Mouse (Mus musculus): ENCODE measurements around the gene Gucd1. TPM values are rescaled to one million over a fixed set of nuclear protein-coding genes. Genes with fewer than 3 reads are reported as not detected.
"Not testable (repeated sequence)": the region's sequence is repeated elsewhere in the genome, so short reads cannot be mapped to it uniquely, and the experiment has no call there.

Gucd1 gene
- polyA plus RNA-seq, 1 experiment = 95.7 TPM

DNA sequence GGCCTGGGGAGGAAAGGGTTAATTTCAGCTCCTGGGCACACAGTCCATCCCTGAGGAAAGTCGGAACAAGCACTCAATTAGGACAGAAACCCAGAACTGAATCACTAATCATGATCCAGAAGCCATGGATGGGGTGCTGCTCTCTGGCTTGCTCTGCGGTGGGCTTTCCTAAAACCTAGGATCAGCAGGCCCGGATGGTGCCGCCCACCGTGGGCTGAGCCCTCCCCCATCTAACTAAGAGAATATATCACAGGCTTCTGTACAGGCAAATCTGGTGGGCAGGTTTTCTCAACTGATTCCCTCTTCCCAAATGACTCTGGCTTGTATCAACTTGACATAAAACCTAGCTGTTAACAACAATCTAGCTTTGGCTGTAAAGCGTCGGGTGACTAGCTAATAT lies 30.1 kb upstream of the Gucd1 start:
- 35% methylated on average over 7 of the region's 7 CpGs for WGBS
- no peak for DNase-seq (ENCODE audit: low read depth, low spot score)

DNA sequence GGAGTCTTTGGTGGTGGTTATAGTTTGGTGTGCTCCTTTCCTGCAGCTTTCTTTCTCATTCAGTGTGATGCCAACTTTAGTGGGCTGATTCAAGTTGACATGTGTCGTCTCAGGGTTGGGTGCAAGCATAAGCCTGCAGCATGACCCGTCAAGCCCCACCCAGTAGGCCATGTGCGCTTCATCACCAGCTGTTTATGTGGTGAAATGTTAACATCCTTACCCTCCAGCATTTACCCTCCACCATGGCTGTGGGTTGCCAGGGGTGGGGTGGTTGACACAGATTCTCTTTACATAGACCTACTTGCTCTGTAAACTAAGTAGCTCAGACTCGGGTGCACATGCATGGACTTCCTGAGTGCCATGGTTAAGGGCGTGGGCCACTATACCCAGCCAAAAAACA lies 18.4 kb upstream of the Gucd1 start:
- 76% methylated on average over 5 of the region's 5 CpGs for WGBS
- DNase-seq (ENCODE audit: low read depth, low spot score) = no peak

DNA sequence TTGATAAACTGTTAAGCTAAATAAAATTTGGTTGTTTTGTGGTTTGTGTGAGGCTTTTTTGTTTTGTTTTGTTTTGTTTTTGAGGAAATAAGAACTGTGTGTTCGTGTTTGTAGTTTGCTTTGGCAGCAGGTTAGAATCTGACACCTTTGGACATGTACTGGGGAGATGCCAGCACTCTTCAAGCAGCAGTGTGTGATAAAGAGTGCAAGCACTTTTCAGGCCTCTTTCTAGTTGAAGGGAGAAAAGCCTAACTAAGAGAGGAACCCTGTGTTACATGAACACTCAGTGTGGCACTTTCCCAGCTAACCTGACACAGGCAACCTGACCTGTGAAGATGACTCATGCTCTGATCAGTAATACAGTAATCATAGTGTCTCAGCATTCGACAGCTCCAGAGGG lies 17.7 kb upstream of the Gucd1 start:
- WGBS = 71% methylated on average over 2 of the region's 2 CpGs
- DNase-seq (ENCODE audit: low read depth, low spot score) = no peak

DNA sequence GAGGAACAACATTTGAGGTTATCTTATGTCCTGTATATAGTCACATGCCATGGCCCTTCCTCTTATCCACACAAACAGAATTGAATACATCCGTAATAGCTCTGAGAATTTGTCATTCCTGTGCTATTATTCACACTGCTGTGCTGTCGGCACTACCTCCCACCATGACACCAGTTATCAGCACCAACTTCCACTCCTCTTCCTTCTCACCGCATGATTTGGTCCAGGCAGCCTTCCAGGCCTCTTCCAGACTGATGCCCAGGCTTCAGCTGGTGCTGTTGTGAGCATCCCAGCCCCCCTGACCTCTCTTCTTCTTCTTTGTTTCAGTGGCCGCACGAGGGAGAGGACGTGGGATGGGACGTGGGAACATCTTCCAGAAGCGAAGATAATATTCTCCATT lies 17.2 kb upstream of the Gucd1 start:
- WGBS = 90% methylated on average over 8 of the region's 8 CpGs
- no peak for DNase-seq (ENCODE audit: low read depth, low spot score)

DNA sequence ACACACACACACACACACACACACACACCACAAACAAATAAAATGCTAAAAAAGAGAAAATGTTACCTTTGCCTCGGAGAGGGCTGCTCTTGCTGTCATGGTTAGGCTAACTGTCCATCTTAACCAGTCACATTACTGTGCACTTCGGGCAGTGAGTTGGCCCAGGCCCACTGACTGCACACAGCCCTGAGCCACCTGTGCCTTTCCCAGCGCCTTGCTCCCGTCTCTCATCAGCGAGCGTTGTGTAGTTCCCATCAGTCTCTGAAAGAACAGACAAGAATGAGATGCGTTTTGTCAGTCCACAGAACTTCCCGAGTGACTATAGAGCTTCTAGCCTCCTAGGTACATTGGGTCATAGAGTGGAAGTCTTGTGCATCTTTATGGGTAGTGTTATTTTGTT lies 16.4 kb upstream of the Gucd1 start:
- no peak for DNase-seq (ENCODE audit: low read depth, low spot score)
- WGBS = 92% methylated on average over 8 of the region's 8 CpGs

DNA sequence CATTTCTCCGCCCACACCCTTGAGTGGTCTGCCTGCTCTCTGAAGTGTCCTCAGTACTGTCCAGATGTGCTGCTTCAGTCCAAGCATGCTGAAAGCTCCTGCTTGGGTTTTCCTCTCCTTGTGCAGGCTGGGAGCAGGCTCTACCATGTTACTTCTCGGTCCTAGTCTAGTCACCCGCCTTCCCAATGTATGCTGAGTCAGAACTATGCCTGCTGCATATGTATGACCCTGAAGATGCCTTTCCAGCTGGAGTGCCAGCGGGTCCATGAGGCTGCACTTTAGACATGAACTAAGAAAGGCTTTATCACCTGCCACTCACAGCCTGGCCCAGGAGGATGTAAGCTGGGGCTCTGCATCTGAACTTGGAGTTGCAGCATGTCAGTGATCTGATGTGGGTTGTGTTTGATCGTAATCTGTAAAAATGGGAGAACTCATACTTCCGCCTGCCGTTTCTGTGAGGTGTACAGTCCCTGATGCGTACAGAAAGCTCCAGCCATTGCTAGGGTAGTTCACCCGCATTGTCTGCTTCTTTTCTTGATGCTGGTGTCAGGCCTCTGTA lies 13.8 kb upstream of the Gucd1 start:
- no peak for DNase-seq (ENCODE audit: low read depth, low spot score)
- 91% methylated on average over 9 of the region's 9 CpGs for WGBS

DNA sequence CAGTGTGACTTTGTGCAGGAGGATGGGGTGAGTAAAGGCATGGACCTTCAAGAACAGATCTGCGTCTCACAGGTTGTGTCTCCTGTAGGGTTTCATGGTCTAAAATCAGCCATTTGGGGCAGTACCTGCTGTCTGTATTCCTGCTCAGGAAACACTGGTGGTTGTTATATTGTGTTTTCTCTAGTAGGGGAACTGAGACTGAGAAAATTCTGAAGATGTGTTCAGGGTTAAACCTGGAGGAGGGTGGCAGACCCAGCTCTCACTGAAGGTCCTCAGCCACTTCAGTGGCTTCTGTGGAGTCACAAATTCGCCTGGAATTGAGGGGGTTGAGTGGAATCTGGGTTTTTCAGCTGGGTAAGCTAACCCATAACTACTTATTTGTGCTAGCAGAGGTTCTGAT lies 12.6 kb upstream of the Gucd1 start:
- WGBS = 82% methylated on average over 2 of the region's 2 CpGs
- no peak for DNase-seq (ENCODE audit: low read depth, low spot score)

DNA sequence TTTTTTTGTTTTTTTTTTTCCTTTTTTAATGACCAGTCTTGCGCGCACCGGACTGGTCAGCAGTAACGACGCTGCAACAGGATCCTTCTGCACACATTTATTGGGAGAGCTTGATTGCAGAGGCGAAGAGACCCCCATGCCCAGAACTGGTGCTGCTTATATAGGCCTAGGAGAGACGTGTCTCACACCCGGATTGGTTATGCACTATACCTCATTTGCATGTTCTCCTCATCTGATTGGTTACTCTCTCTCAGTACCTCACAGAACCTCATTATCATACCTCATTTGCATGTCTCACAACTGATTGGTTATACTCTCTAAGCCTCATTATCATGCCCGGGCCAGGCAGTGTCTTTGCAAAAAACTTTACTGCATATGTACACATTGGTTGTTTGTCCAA lies 7.7 kb upstream of the Gucd1 start:
- 91% methylated on average over 9 of the region's 9 CpGs for WGBS
- DNase-seq (ENCODE audit: low read depth, low spot score) = not testable (repeated sequence)

DNA sequence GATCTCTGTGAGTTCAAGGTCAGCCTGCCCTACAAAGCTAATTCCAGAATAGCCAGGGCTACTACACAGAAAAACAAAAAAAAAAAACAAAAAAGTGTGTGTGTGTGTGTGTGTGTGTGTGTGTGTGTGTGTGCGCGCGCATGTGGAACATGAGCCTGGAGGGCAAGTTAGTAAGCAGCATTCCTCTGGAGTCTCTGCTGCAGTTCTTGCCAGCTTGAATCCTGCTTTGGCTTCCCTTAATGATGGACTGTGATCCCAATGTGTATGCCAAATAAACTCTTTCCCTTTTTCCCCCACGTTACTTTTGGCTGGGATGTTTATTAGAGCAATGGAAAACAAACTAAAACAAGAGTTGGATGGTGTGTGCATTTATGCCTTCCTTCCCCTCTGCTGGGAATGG lies 3.9 kb upstream of the Gucd1 start:
- DNase-seq (ENCODE audit: low read depth, low spot score) = no peak
- WGBS = 79% methylated on average over 4 of the region's 4 CpGs

DNA sequence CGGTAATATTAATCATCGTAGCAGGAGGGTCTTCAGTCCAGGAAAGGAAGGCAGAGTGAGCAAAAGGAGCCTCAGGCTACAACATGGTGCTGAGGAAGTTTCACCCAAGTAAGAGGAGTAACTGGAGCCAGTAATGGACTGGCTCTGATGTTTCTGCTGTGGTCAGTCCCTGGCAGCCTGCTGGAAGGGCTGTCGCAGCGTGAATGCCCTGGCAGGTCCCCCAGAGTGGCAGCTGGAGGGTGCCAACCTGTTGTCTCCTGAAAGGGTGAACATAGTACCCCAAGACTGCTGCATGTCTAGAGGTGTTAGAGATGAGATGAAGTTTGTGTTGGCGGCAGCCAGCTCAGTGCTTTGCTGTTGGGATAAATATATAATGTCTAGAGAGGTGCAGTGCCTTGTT lies 2.8 kb upstream of the Gucd1 start:
- WGBS = 91% methylated on average over 5 of the region's 5 CpGs

DNA sequence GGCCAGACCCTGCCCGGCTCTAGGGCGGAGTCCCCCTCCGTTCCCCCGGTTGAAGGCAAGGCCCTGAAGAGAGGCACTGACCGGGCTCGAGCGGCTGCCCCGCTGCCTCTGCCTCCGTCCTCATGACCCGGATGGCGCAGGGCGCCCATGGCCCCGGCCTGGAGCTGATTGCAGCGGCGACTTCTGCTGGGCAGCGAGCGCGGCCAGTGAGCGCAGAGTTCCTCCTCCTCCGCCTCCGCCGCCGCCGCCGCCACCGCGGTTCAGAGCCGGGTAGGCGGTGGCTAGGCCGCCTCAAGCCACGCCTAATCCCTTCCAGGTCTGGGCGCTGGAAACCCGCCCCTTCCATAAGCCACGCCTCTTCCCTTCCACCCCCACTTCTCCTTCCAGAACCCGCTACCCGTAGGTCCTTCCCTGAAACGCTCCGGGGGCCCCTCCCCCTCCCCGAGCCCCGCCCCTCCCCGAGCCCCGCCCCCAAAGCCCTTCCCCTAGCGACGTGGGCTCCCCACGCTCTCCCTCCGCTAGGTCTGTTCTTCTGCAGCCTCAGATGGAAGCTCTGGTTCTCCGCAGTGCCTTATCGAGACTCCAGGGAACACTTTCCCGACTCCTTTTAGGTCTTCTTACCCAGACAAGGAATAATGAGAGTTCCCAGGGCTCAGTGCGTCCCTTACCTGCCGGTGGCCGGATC lies 557 bp downstream of the Gucd1 start, which contains the start of gene Snrpd3:
TSS of gene Snrpd3 (plus strand) at position 479 of the 685 bp plus-strand sequence.
- WGBS = 2% methylated on average over 48 of the region's 52 CpGs
- no peak for DNase-seq (ENCODE audit: low read depth, low spot score)

More for the DNA sequence above, 2.8 kb upstream of the Gucd1 start:
- DNase-seq (ENCODE audit: low read depth, low spot score) = no peak

DNA sequence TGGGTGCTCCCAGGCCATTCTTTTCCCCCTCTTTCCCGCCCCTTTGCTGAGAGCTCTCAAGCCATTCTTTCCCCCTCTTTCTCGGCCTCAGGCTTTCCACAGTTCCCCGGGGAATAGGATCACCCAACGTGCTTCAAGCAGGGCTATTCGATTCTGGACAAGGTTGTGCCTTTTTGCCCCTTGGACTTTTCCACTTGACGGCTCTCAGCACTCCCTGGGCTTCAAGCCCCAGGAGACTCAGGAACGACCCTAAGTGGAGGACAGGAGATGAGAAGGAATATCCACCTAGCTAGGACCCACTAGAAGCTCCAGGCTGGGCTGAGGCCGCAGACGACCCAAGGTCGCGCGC lies 1.1 kb downstream of the Gucd1 start:
- WGBS = under 1% methylated on average over 12 of the region's 12 CpGs
- DNase-seq (ENCODE audit: low read depth, low spot score) = no peak

DNA sequence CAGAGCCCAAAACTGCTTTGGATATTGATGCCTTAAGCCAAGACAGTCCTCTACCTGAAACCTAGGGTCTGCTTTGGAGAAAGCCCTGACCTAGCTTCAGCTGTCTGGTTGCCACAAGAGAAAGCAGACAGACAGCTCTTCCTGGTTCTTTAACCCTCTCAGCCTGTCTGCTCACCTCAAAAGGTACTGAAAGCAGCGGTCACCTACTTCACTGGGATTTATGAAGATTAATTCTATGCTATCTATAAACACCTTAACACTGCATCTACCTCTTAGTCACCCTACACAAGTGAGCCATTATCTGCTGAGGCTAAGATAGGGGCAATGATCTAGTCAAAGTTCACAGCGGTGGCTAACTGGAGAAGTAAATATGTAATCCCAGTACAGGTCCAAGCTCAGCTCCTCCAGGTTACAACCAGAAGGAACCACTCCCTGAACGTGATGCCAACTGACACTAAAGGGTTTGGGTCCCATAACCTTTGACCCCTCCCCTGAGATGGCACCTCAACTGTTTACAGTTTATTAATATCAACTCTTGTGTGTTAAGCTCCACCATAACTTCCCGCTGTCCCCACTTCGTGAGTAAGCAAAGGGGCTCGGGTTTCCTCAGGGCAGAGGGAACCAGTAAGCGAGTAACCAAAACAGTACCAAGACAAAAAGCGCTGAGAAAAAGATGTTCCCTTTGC lies 1.6 kb downstream of the Gucd1 start:
- DNase-seq (ENCODE audit: low read depth, low spot score) = no peak
- WGBS = 10% methylated on average over 8 of the region's 8 CpGs

DNA sequence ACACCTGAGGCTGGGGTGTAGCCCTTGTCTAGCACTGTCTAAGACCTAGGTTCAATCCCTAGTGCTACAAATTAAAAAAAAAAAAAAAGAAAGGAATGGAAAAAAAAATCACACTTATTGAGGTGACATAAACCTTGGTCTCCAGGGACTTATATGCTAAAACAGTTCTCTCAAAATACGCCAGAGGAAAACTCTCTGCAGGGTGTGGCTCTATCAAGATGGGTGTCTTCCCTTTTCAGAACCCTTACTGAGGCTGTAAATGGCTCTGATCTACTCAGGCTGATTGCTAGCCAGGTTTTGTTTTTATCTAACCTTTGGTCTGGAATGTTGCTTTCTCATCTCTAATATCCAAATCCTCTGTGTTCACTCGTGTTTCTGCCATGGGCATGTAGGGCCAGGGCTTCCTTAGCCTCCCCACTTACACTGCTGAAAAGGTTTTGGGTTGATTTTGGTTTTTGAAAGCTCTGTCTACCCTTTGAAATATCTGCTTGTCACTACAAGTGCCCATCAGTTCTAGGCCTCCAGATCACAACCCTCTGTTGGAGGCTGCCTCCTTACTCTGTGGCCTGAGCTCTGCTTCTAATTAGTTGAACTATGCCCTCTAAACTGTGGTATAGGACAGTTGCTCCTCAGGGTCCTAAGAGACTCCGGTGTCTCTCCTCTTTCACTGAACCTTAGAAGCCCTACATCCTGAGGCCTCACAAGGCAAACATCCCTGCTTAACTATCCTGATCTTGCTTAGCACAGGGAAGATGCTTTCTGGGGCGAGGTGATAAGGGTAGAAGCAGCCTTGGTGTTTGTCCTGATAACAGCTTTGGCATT lies 2.3 kb downstream of the Gucd1 start:
- WGBS = 31% methylated on average over 4 of the region's 4 CpGs
- no peak for DNase-seq (ENCODE audit: low read depth, low spot score)

DNA sequence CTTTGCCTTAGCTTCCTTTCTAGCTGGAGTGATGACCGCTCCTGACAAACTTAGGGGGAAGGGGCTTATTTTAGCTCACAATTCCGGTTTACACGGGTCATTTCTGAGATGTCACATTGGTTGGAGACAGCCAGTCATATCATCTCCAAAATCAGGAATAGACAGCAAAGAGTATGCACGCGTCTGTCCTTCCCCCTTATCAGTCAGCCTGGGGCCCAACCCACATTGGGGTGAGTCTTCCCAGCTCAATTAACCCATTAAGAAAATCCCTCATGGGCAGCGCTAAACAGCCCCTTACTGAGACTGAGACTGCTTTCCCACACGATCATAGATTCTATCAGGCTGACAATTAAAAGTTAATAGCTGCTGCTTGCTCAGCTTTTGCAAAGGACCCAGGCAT lies 3.4 kb downstream of the Gucd1 start:
- no peak for DNase-seq (ENCODE audit: low read depth, low spot score)
- WGBS = 48% methylated on average over 7 of the region's 7 CpGs

DNA sequence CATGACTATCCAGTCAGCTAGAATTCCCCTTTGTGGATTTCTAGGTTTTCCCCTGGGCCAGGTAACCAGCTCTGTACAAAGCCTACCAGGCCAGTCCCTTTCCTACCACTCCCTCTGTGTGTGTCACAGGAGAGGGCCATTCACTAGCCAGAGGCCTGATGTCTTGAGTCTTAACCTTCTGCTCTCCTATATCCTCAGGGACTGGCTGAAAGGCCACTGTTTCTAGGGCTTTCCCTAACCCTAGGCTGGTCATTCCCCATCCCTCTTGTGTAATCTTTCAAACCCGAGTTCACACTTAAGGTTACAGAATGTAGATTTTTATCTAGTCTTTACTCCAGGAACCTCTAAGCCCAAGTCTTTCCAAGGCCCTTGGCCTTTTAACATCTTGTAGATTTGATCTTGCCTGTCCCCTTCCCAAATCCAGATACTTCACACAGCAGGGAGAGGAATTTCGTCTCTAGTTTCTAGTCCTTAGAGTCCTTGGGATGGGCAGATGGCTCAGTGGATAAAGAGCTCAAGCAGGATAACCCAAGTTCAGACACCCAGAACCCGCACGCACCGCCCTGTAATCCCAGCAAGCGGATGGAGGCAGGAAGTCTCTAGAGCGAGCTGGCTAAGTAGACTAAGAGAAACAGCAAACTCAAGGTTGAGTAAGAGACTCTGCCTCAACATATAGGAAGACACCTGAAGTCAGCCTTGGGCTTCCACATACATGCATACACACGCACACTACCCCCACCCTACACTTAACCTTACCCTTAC lies 4.3 kb downstream of the Gucd1 start:
- 83% methylated on average over 8 of the region's 8 CpGs for WGBS
- no peak for DNase-seq (ENCODE audit: low read depth, low spot score)

DNA sequence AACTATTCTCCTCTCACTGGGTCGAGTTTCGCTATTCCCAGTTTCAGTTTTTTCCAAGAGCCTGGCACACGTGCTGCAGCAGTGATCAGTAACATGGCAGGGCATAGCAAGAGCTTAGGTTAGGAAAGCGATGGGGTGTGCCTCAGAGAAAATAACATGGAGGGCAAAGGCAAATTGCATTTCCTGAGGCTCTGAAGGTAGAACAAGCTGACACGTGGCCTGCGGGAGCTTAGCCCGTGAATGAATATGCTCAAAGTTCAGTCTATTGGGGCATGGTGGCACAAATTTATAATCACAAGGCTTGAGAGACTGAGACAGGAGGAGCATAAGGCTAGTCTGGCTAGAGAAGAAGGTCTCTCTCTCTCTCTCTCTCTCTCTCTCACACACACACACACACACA lies 5.0 kb downstream of the Gucd1 start:
- DNase-seq (ENCODE audit: low read depth, low spot score) = no peak
- WGBS = 38% methylated on average over 7 of the region's 7 CpGs

DNA sequence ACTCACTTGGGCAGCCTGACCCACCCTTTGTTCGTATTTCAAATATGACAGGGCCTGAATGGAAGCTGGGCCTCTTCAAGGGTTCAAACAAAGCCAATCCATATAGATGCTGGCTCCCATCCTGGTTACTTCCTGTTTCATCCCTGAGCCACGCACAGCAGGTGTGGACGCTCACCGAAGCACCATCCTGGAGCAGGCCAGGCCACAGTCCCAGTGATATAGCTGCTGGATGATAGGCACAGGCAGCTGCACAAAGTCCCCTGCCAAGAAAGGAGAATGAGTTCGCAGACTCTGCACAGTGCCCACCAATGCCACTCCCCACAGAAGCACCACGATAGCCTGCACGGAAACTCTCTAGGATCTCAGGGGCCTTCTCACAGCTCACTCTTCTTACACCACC lies 5.9 kb downstream of the Gucd1 start:
- WGBS = 76% methylated on average over 7 of the region's 7 CpGs
- no peak for DNase-seq (ENCODE audit: low read depth, low spot score)

DNA sequence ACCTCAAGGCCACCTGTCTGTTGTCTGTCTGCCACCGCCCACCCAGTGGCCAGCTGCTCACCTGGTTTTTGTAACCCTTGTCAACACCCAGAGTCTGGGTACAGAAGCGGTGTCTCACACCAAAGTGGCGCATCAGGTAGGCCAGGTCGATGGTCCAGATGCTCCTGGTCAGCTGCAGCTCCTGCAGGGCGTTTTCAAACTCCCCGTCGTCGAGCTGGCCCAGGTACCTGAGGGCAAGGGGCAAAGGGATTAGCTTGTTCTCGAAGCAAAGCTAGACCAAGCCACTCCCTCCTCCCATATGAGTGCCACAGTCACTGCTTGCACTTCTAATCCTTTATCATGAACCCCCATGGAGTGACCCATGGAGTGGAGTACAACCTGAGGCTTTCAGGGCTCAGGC lies 6.7 kb downstream of the Gucd1 start:
- DNase-seq (ENCODE audit: low read depth, low spot score) = no peak

DNA sequence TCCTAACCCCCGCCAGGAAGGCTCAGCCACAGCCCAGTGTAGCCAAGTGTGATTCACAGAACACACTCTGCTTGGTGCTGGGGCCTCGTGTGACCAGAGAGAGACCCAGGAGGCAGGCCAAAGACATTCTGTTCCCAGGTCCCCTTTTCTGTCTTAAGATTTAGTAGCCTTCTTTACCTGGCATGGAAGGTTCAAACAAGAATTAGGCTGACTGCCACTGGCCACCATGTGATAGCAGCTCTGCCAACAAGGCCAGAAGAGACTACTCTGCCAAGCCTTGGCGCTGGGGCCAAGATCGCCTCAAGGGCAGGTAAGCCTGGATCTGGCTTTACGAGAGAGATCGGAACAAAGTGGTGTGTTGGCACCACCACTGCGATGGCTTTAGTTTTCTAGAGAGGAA lies 7.3 kb downstream of the Gucd1 start:
- WGBS = 90% methylated on average over 7 of the region's 7 CpGs
- no peak for DNase-seq (ENCODE audit: low read depth, low spot score)

More for the DNA sequence above, 6.7 kb downstream of the Gucd1 start:
- WGBS = 79% methylated on average over 9 of the region's 9 CpGs

Data from large intestine, adult 2 months (tissue).